Mouse (Mus musculus) cerebellum, adult 2 months (tissue): ENCODE measurements around the gene Cdk5rap1.

Source experiments
- CTCF ChIP-seq: fragments of 200-500 bp; IDR thresholded peaks from 2 replicates; pipeline ENCODE4 v1.5.1; 2011; ENCODE audit warnings: low read depth, mild to moderate bottlenecking, control low read depth, low read length, moderate library complexity, borderline replicate concordance; ENCODE audit not compliant: insufficient read depth
- POLR2A ChIP-seq: fragments of 200-500 bp; IDR thresholded peaks from 2 replicates; pipeline ENCODE4 v1.6.1; 2011; ENCODE audit warnings: low read length, control low read depth, borderline replicate concordance; ENCODE audit not compliant: insufficient read depth

DNA sequence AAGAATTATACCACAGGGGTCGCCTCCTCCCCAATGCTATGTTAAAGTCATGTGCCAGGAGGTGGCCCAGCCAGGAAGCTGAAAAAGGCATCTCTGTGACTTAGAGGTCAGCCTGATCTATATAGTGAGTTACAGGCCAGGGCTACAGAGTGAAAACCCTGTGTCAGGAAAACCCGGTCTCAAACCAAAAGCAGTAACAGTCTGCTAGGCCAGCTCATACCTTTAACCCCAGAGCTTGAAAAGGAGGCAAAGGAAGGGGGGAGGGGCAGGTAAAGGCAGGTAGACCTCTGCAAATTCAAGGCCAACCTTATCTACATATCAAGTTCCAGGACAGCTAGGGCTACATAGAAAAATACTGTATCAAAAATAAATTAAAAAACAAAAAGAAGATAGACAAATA lies 33.5 kb downstream of the Cdk5rap1 start:
- TF ChIP-seq CTCF (no peak), POLR2A (no peak)
